Mouse (Mus musculus): Measurements from ENCODE around the gene Prps1l1.

DNA sequence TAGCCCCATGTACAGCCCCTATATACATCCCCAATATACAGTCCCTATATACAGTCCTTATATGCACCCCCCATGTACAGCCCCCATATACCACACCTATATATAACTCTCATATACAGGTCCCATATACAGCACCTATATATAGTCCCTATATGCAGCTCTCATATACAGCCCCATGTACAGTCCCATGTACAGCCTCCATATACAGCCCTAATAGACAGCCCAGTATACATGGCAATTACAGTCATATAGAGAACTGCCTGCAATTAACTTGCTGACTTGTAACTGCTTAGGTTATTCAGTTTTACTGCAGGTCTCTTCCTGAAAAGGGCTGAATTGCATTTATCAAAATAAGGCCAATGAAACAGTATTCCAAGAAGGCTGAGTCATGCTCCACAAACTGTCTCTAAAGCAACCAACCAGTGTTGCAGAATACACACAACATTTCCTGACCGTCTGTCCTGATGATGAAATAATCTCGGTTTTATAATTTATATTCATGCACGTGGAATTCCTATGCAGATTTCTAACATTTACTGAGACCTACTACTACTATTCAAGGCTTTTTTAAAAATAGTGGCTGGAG, 13.1 kb downstream of the Prps1l1 start:
- TF ChIP-seq POLR2A (IDR thresholded peaks at IDR 0.05; ENCODE audit: control insufficient read depth, low read depth, low read length) (no peak), CTCF (IDR thresholded peaks at IDR 0.05; ENCODE audit: control insufficient read depth, insufficient read depth, insufficient replicate concordance, low read depth, low read length) (no peak)

Measured in testis, adult 2 months (tissue).